Mouse (Mus musculus) forebrain, embryonic 11.5 days (tissue): ENCODE measurements around the gene Rab43. TPM values are rescaled to one million over a fixed set of nuclear protein-coding genes. Genes with fewer than 3 reads are reported as not detected.

Experiments
- ATAC-seq: fragments of 200-750 bp; cut with Nextera tagmentation; replicated peaks from 2 replicates; pipeline ENCODE4 v1.8.0; 2017; ENCODE audit warnings: moderate TSS enrichment; ENCODE audit not compliant: low FRiP score
- DNase-seq: peaks from one replicate; pipeline ENCODE4 v3.0.0-alpha.2; 2017; ENCODE audit warnings: low spot score
- H3K27ac ChIP-seq: fragments of 300-500 bp; sonication (generic); 2 replicates; pipeline ENCODE4 v1.5.1; 2014; ENCODE audit warnings: low read depth, low read length
- H3K27me3 ChIP-seq: fragments of 300-500 bp; sonication (generic); 2 replicates; pipeline ENCODE4 v1.6.1; 2014; ENCODE audit warnings: mild to moderate bottlenecking, low read length, mixed read lengths; ENCODE audit not compliant: control insufficient read depth, insufficient read depth
- H3K36me3 ChIP-seq: fragments of 300-500 bp; sonication (generic); 2 replicates; pipeline ENCODE4 v1.6.1; 2014; ENCODE audit warnings: mild to moderate bottlenecking, low read length, moderate library complexity, mixed read lengths; ENCODE audit not compliant: control insufficient read depth, insufficient read depth
- H3K4me1 ChIP-seq: fragments of 300-500 bp; sonication (generic); replicated peaks from 2 replicates; pipeline ENCODE4 v1.6.1; 2014; ENCODE audit warnings: low read length, mixed read lengths; ENCODE audit not compliant: control insufficient read depth, insufficient read depth
- H3K4me2 ChIP-seq: fragments of 300-500 bp; sonication (generic); 2 replicates; pipeline ENCODE4 v1.6.1; 2014; ENCODE audit warnings: low read depth, mild to moderate bottlenecking, low read length, moderate library complexity, mixed read lengths; ENCODE audit not compliant: severe bottlenecking
- H3K4me3 ChIP-seq: fragments of 300-500 bp; sonication (generic); 2 replicates; pipeline ENCODE4 v1.5.1; 2014; ENCODE audit warnings: low read depth, low read length
- H3K9ac ChIP-seq: fragments of 300-500 bp; sonication (generic); 2 replicates; pipeline ENCODE4 v1.6.1; 2014; ENCODE audit warnings: low read length
- H3K9me3 ChIP-seq: fragments of 300-500 bp; sonication (generic); 2 replicates; pipeline ENCODE4 v1.6.1; 2016; ENCODE audit warnings: low read length, mixed read lengths; ENCODE audit not compliant: control insufficient read depth
- WGBS: fragments of 180-500 bp; shearing (Covaris S2); extraction: QIAGEN DNeasy Blood & Tissue Kit; methylation state at CpG from one replicate; pipeline ENCODE4 v1.1.7; 2014; 5-methylcytosine and 5-hydroxymethylcytosine counted together
- polyA plus RNA-seq: library from polyadenylated mRNA; unstranded; fragments of >200 nt; fragmentation: Nextera tagmentation; extraction: Ambion mirVana; gene quantifications from 2 replicates; pipeline ENCODE4 v1.2.1, GENCODE M21; 2014

Gene Rab43
- polyA plus RNA-seq, 1 experiment from 2014 or later, result 9.4 TPM

DNA sequence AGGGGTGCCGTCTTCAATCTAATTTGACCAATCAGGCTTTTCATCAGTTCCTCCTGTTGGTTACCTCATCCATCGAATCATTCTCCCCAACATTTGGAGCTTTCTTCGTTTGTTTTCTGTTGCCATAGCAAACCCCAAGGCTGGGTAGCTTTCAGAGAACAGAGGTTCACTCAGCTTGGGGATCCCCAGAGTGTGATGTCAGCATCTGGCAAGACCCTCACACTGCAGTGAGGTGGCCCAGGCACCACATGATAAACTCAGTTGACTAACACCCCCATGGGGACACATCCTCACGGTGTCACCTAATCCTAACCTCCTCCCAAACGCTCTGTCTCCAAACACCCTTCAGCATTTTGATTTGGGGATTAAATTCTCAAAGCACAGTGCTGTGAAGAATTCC is 68.7 kb downstream of the Rab43 start:
- no peak for DNase-seq
- Histone ChIP-seq H3K9ac (no peak overlapping the region), H3K36me3 (no peaks in the 10 kb centered on the region), H3K4me3 (no peak overlapping the region), H3K27me3 (no peaks in the 10 kb centered on the region), H3K4me2 (no peak overlapping the region), H3K4me1 (peaks cover 2% of the 10 kb centered on the region; the same call in 1 of the 2 replicates), H3K9me3 (no peaks in the 10 kb centered on the region), H3K27ac (no peak overlapping the region)
- 77% methylated on average over 5 of the region's 5 CpGs for WGBS
- ATAC-seq, result no peak

DNA sequence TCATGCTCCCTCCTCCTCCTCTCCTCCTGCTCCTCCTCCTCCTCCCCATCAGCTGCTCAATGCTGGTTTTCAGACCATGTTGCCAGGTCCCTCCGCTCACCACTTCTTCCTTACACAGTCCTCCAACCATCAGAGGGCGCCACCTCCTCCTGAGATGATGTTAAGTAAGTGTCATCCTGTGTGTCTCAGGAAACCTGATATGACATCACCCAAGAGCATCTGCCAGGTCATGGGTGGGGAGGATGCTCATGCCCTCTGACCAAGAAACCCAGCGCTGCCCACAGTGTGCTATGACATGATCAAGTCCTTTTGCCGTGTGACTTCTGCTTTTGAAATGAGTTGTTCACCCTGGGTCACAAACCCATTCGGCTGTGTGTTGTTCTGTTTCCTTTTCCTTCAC is 69.2 kb downstream of the Rab43 start:
- Histone ChIP-seq H3K4me2 (no peak overlapping the region), H3K9me3 (no peaks in the 10 kb centered on the region), H3K4me1 (peaks cover 6% of the 10 kb centered on the region; the same call in 1 of the 2 replicates), H3K36me3 (no peaks in the 10 kb centered on the region), H3K27me3 (no peaks in the 10 kb centered on the region), H3K4me3 (no peak overlapping the region), H3K9ac (no peak overlapping the region), H3K27ac (no peak overlapping the region)
- WGBS, result 83% methylated on average over 5 of the region's 5 CpGs
- DNase-seq (no peak), ATAC-seq (no peak)

DNA sequence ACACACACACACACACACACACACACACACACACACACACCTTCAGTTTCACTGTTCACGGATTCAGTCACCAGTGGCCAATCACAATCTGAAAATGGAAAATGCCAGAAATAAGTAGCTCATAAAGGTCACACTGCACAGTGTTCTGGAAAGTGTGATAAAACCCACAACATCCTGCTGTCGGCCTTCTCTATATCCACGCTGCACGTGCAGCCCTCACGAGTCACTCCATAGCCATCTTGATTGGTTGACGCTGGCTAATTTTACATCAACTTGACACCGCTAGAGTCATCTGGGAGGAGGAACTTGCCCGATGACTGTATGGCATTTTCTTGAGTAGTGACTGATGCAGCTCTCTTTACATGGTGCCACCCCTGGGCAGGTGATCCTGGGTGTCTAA is 70.0 kb downstream of the Rab43 start:
- H3K9ac ChIP-seq, result no peak overlapping the region
- ATAC-seq (no peak), DNase-seq (no peak)
- H3K36me3 ChIP-seq, result no peaks in the 10 kb centered on the region
- H3K27me3 ChIP-seq, result no peaks in the 10 kb centered on the region
- H3K4me3 ChIP-seq, result no peak overlapping the region
- no peak overlapping the region for H3K27ac ChIP-seq
- no peaks in the 10 kb centered on the region for H3K9me3 ChIP-seq
- H3K4me1 ChIP-seq, result peaks cover 6% of the 10 kb centered on the region; the same call in 1 of the 2 replicates
- no peak overlapping the region for H3K4me2 ChIP-seq
- 94% methylated on average over 8 of the region's 8 CpGs for WGBS

DNA sequence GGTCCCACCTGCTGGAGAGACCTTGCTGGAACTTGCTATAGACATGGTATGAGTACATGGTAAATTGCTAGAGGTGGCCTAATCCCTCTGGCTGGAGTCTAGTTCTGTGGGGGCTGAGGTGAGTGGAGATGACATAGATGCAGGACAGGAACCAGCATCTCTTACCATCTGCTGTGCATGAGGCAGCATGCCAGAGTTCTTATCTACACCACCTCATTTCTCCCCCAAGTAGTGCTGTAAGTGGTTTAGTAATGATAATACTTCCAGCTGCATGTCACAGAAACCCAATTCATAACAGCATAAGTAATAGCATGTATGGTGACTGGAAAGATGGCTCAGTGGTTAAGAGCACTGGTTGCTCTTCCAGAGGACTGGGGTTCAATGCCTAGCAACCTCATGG is 71.5 kb downstream of the Rab43 start:
- Histone ChIP-seq H3K27ac (no peak overlapping the region), H3K9me3 (no peaks in the 10 kb centered on the region), H3K4me1 (peaks cover 6% of the 10 kb centered on the region; the same call in 1 of the 2 replicates), H3K36me3 (no peaks in the 10 kb centered on the region), H3K27me3 (no peaks in the 10 kb centered on the region; the same call in 1 of the 2 replicates), H3K9ac (no peak overlapping the region), H3K4me2 (no peak overlapping the region), H3K4me3 (no peak overlapping the region)
- ATAC-seq (no peak), DNase-seq (no peak)

DNA sequence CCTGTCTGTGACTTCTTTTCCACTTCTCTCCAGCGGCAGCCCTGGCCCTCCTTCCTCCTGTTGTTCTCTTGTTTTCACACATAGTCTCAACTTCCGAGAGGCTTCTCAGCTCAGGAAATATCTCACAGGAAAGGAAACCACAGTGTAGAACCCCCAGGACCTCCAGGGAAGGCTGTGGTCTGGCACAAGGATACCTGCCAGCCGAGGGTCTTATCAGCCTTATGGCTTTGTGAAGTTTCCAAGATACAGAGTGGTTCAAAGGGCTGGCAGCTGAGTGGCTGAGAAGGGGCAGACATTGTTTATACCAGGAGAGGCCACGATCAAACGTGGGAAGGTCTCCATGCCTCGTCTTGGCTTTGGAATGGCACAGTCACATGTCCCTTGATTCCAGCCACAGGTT is 72.1 kb downstream of the Rab43 start:
- Histone ChIP-seq H3K36me3 (no peaks in the 10 kb centered on the region), H3K9ac (no peak overlapping the region), H3K9me3 (no peaks in the 10 kb centered on the region), H3K27ac (no peak overlapping the region), H3K4me1 (peaks cover 6% of the 10 kb centered on the region; the same call in 1 of the 2 replicates), H3K4me3 (no peak overlapping the region), H3K4me2 (no peak overlapping the region), H3K27me3 (no peaks in the 10 kb centered on the region; the same call in 1 of the 2 replicates)
- DNase-seq, result no peak
- 76% methylated on average over 6 of the region's 6 CpGs for WGBS
- no peak for ATAC-seq

Other genes starting within 250 kb of the Rab43 start
- 6.4 and 7.1 TPM in 2 replicates for gene Prokr1, start 221.4 kb downstream of the Rab43 start, polyA plus RNA-seq
- 13.6 and 15.1 TPM in 2 replicates for gene Aplf, start 140.0 kb downstream of the Rab43 start, polyA plus RNA-seq
- gene Efcc1, start 81.3 kb downstream of the Rab43 start, polyA plus RNA-seq, result 1.5 TPM in 2 replicates
- 2.5 and 2.8 TPM in 2 replicates for gene Gp9, start 34.1 kb downstream of the Rab43 start, polyA plus RNA-seq
- gene Gm45140, start 23.6 kb upstream of the Rab43 start, polyA plus RNA-seq, result 2.7 and 5.0 TPM in 2 replicates
- 64.0 and 73.8 TPM in 2 replicates for gene Isy1, start 26.6 kb upstream of the Rab43 start, polyA plus RNA-seq
- 1,299 and 1,307 TPM in 2 replicates for gene Cnbp, start 38.9 kb upstream of the Rab43 start, polyA plus RNA-seq
- 142 and 146 TPM in 2 replicates for gene Copg1, start 75.7 kb upstream of the Rab43 start, polyA plus RNA-seq
- 56.9 and 59.0 TPM in 2 replicates for gene Hmces, start 101.8 kb upstream of the Rab43 start, polyA plus RNA-seq
- 144 and 158 TPM in 2 replicates for gene H1fx, start 169.5 kb upstream of the Rab43 start, polyA plus RNA-seq
- 232 and 244 TPM in 2 replicates for gene Rab7, start 233.1 kb upstream of the Rab43 start, polyA plus RNA-seq